Mouse (Mus musculus) neural tube, embryonic 12.5 days (tissue): ENCODE results near the gene Hs6st3. TPM values are rescaled to one million over a fixed set of nuclear protein-coding genes. Genes with fewer than 3 reads are reported as not detected.
"Not testable (repeated sequence)": the region's sequence is repeated elsewhere in the genome, so short reads cannot be mapped to it uniquely, and the experiment has no call there.

Experiments used
- ATAC-seq: fragments of 200-750 bp; cut with Nextera tagmentation; 2 replicates; pipeline ENCODE4 v1.8.0; 2017; ENCODE audit warnings: low read depth, mild to moderate bottlenecking, moderate TSS enrichment, moderate library complexity; ENCODE audit not compliant: low FRiP score
- H3K27ac ChIP-seq: fragments of 300-500 bp; sonication (generic); 2 replicates; pipeline ENCODE4 v1.5.1; 2016
- H3K27me3 ChIP-seq: fragments of 300-500 bp; sonication (generic); replicated peaks from 2 replicates; pipeline ENCODE4 v1.6.1; 2016; ENCODE audit warnings: mild to moderate bottlenecking
- H3K36me3 ChIP-seq: fragments of 300-500 bp; sonication (generic); 2 replicates; pipeline ENCODE4 v1.6.1; 2016; ENCODE audit warnings: mild to moderate bottlenecking
- H3K4me1 ChIP-seq: fragments of 300-500 bp; sonication (generic); 2 replicates; pipeline ENCODE4 v1.6.1; 2016
- H3K4me2 ChIP-seq: fragments of 300-500 bp; sonication (generic); replicated peaks from 2 replicates; pipeline ENCODE4 v1.6.1; 2016; ENCODE audit warnings: mild to moderate bottlenecking
- H3K4me3 ChIP-seq: fragments of 300-500 bp; sonication (generic); 2 replicates; pipeline ENCODE4 v1.5.1; 2016
- H3K9ac ChIP-seq: fragments of 300-500 bp; sonication (generic); 2 replicates; pipeline ENCODE4 v1.6.1; 2016; ENCODE audit warnings: mild to moderate bottlenecking
- H3K9me3 ChIP-seq: fragments of 300-500 bp; sonication (generic); 2 replicates; pipeline ENCODE4 v1.6.1; 2016; ENCODE audit warnings: mild to moderate bottlenecking
- WGBS: fragments of 180-500 bp; shearing (Covaris S2); methylation state at CpG from one replicate; pipeline ENCODE4 v1.1.7; 2016; 5-methylcytosine and 5-hydroxymethylcytosine counted together
- polyA plus RNA-seq: library from polyadenylated mRNA; unstranded; fragments of >200 nt; fragmentation: Nextera tagmentation; extraction: Ambion mirVana; gene quantifications from 2 replicates; pipeline ENCODE4 v1.2.1, GENCODE M21; 2016

Gene Hs6st3
- polyA plus RNA-seq, 1 experiment from 2014 or later = 0.72 TPM

DNA sequence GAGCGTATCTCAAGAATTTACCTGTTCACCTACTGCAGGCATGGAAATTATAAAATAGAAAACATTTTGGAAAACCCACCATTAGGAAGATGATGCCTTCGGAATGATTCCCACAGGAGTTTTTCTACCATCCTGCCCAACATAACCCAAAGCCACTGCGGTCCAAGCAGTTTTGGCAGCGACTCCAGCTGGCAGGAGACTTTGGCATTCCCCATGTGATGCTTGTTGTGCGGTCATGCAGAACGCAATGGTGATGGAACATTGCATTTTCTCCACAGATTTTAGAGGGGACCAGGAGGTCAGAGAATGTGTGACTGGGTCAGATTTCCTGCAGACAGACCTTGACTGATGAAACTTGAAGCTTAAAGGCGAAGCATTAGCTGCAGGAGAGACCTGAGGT, 118.9 kb downstream of the Hs6st3 start:
- H3K9ac ChIP-seq = no peak overlapping the region
- H3K36me3 ChIP-seq = no peaks in the 10 kb centered on the region
- no peak overlapping the region for H3K4me2 ChIP-seq
- ATAC-seq = no peak
- no peaks in the 10 kb centered on the region for H3K4me1 ChIP-seq
- H3K27ac ChIP-seq = no peak overlapping the region
- H3K4me3 ChIP-seq = no peak overlapping the region
- H3K9me3 ChIP-seq = no peaks in the 10 kb centered on the region
- WGBS = 83% methylated on average over 7 of the region's 7 CpGs
- no peaks in the 10 kb centered on the region for H3K27me3 ChIP-seq

- no peaks in the 10 kb centered on the region for H3K27me3 ChIP-seq
- no peak overlapping the region for H3K4me2 ChIP-seq
- no peak overlapping the region for H3K27ac ChIP-seq
- no peak overlapping the region for H3K9ac ChIP-seq
- H3K9me3 ChIP-seq = no peaks in the 10 kb centered on the region
- no peak for ATAC-seq
- H3K36me3 ChIP-seq = no peaks in the 10 kb centered on the region
- H3K4me1 ChIP-seq = no peaks in the 10 kb centered on the region
- WGBS = 66% methylated on average over 14 of the region's 14 CpGs
- H3K4me3 ChIP-seq = no peak overlapping the region
Observed at GRCm38 (mm10) chr14:119260176-119260962, 122.2 kb downstream of the Hs6st3 start.

- Histone ChIP-seq H3K27ac (no peak overlapping the region), H3K4me3 (no peak overlapping the region), H3K4me2 (no peak overlapping the region), H3K9ac (no peak overlapping the region), H3K9me3 (no peaks in the 10 kb centered on the region), H3K4me1 (no peaks in the 10 kb centered on the region), H3K27me3 (no peaks in the 10 kb centered on the region), H3K36me3 (no peaks in the 10 kb centered on the region)
- 82% methylated on average over 7 of the region's 7 CpGs for WGBS
- ATAC-seq = no peak
Observed at GRCm38 (mm10) chr14:119266334-119266733, 128.2 kb downstream of the Hs6st3 start.

DNA sequence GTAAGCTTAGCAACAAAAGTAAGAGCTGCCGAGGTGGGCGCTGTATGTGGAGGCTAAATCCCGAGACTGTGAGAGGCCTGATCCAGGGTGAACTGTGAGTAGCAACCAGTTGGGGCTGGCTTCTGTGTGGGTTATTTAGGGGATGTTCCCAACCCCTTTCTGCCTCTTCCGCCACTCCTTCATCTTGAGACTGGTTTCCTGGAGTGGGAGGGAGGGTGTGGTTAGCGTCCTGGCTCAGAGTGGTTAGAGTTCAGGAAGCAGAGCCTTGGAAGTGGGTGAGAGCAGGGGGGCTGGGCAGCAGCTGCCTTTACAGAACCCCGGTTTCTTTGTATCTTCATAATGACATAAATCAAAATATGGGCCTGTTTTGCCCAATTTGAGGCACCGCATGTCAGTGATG, 134.9 kb downstream of the Hs6st3 start:
- 80% methylated on average over 7 of the region's 7 CpGs for WGBS
- H3K4me3 ChIP-seq = no peak overlapping the region
- H3K4me1 ChIP-seq = no peaks in the 10 kb centered on the region
- no peak overlapping the region for H3K4me2 ChIP-seq
- H3K36me3 ChIP-seq = no peaks in the 10 kb centered on the region
- ATAC-seq = no peak
- H3K9me3 ChIP-seq = no peaks in the 10 kb centered on the region
- H3K9ac ChIP-seq = no peak overlapping the region
- H3K27ac ChIP-seq = no peak overlapping the region
- no peaks in the 10 kb centered on the region for H3K27me3 ChIP-seq

DNA sequence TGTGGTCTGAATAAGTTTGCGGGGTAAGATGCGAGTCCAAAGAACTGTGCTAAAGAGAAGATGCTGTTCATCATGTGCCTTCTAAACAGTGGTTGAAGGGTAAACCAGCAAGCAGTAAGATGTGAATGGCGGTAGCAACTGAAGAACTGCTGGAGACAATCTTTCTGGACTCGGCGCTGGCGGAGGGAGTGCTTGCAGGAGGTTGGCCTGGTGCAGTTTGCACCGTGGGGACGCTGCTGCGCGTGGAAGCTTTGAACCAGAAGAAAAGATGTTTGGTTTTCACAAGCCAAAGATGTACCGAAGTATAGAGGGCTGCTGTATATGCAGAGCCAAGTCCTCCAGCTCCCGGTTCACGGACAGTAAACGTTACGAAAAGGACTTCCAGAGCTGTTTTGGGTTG, 140.0 kb downstream of the Hs6st3 start:
- H3K4me1 ChIP-seq, ATAC-seq, H3K9ac ChIP-seq, H3K27ac ChIP-seq, H3K4me3 ChIP-seq, H3K9me3 ChIP-seq, H3K4me2 ChIP-seq, H3K36me3 ChIP-seq, H3K27me3 ChIP-seq: not testable (repeated sequence)
- 95% methylated on average over 15 of the region's 15 CpGs for WGBS

- no peak for ATAC-seq
Observed at GRCm38 (mm10) chr14:119283951-119284350, 145.8 kb downstream of the Hs6st3 start.

DNA sequence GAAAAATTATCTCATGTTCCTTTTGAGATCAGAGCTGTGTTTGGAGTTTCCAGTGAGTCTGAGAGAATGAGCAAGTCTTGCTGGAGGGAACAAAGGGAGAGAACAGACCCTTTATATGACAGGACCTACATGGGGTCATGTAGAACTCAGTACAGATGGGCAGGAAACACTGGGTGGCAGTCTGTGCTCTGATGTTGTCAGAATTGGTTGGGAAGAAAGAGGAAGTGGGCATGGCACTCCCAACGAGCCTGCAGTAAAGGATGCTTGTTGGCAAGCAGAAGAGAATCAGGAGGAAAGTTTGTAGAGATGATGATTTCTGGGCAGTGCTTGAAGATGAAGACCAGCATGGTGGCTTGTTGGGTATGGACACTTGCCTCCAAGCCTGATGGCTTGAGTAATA, 151.5 kb downstream of the Hs6st3 start:
- WGBS = 70% methylated on average over 1 of the region's 1 CpGs
- ATAC-seq = no peak

More at GRCm38 (mm10) chr14:119283951-119284350, 145.8 kb downstream of the Hs6st3 start:
- Histone ChIP-seq H3K4me1 (no peaks in the 10 kb centered on the region), H3K36me3 (no peaks in the 10 kb centered on the region), H3K27ac (no peak overlapping the region), H3K27me3 (no peaks in the 10 kb centered on the region), H3K4me3 (no peak overlapping the region), H3K9me3 (no peaks in the 10 kb centered on the region), H3K9ac (no peak overlapping the region), H3K4me2 (no peak overlapping the region)
- WGBS = 85% methylated on average over 3 of the region's 3 CpGs

GRCm38 (mm10) chr14:119294071-119294470, 155.9 kb downstream of the Hs6st3 start:
- no peak for ATAC-seq
- 86% methylated on average over 6 of the region's 6 CpGs for WGBS
- H3K4me1 ChIP-seq = no peaks in the 10 kb centered on the region
- no peaks in the 10 kb centered on the region for H3K9me3 ChIP-seq
- H3K36me3 ChIP-seq = no peaks in the 10 kb centered on the region
- H3K9ac ChIP-seq = no peak overlapping the region
- no peak overlapping the region for H3K4me2 ChIP-seq
- no peaks in the 10 kb centered on the region for H3K27me3 ChIP-seq
- no peak overlapping the region for H3K4me3 ChIP-seq
- H3K27ac ChIP-seq = no peak overlapping the region

More for the DNA sequence above, 151.5 kb downstream of the Hs6st3 start:
- H3K4me2 ChIP-seq = no peak overlapping the region
- H3K27ac ChIP-seq = no peak overlapping the region
- no peaks in the 10 kb centered on the region for H3K4me1 ChIP-seq
- H3K27me3 ChIP-seq = no peaks in the 10 kb centered on the region
- no peaks in the 10 kb centered on the region for H3K9me3 ChIP-seq
- no peak overlapping the region for H3K4me3 ChIP-seq
- H3K9ac ChIP-seq = no peak overlapping the region
- no peaks in the 10 kb centered on the region for H3K36me3 ChIP-seq

DNA sequence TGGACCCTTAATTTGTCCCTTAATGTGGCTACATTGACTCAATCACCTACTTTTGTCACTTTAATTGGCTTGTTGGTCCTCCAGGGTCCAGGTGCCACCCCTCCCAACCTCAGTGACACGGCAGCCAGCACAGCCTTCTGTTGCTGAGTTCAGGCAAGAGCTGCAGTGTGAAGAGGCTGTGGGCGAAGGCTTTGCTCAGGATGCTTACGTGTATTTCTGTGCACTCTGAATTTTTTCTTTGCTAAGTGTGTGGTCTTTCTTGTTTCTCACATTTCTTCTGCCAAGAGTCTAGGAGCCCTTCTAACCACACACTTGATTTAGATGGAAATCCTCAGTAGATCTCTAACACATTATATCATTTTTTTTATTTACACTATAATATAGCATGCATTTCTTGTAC, 168.3 kb downstream of the Hs6st3 start:
- no peak for ATAC-seq
- Histone ChIP-seq H3K9me3 (no peaks in the 10 kb centered on the region), H3K4me2 (no peak overlapping the region), H3K27ac (no peak overlapping the region), H3K36me3 (no peaks in the 10 kb centered on the region), H3K4me3 (no peak overlapping the region), H3K9ac (no peak overlapping the region), H3K4me1 (no peaks in the 10 kb centered on the region), H3K27me3 (no peaks in the 10 kb centered on the region)
- 82% methylated on average over 3 of the region's 3 CpGs for WGBS

DNA sequence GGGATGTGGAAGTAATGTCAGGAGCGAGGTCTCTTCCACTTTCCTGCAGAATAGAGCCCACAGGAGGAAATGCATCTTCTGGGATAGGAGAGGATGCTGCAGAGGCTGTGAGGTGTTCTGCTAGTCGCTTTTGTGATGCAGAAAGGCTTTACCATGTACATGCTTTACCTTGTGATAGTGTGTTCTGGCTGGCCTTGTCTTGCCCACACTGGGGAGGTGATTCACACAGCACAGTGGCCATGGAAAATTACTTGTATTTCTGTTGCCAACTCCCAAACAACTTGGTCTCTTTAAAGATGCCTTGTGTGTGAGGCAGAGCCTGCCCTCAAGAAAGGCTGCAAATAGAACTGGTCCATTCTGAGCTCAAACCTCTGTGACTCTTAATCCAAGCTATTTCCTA, 180.2 kb downstream of the Hs6st3 start:
- Histone ChIP-seq H3K27me3 (no peaks in the 10 kb centered on the region), H3K27ac (no peak overlapping the region), H3K9ac (no peak overlapping the region), H3K4me2 (no peak overlapping the region), H3K9me3 (no peaks in the 10 kb centered on the region), H3K36me3 (no peaks in the 10 kb centered on the region), H3K4me3 (no peak overlapping the region), H3K4me1 (no peaks in the 10 kb centered on the region)
- ATAC-seq = no peak
- 79% methylated on average over 2 of the region's 2 CpGs for WGBS

- Histone ChIP-seq H3K4me3 (no peak overlapping the region), H3K9ac (no peak overlapping the region), H3K4me2 (no peak overlapping the region), H3K27me3 (no peaks in the 10 kb centered on the region), H3K27ac (no peak overlapping the region), H3K4me1 (no peaks in the 10 kb centered on the region), H3K9me3 (no peaks in the 10 kb centered on the region), H3K36me3 (no peaks in the 10 kb centered on the region)
- ATAC-seq = no peak
- 87% methylated on average over 11 of the region's 11 CpGs for WGBS
Observed at GRCm38 (mm10) chr14:119347236-119347635, 209.1 kb downstream of the Hs6st3 start.

- Histone ChIP-seq H3K27ac (no peak overlapping the region), H3K4me3 (no peak overlapping the region), H3K27me3 (no peaks in the 10 kb centered on the region), H3K36me3 (no peaks in the 10 kb centered on the region), H3K4me1 (no peaks in the 10 kb centered on the region), H3K9ac (no peak overlapping the region), H3K4me2 (no peak overlapping the region), H3K9me3 (no peaks in the 10 kb centered on the region)
- WGBS = 95% methylated on average over 4 of the region's 4 CpGs
- ATAC-seq = no peak
Observed at GRCm38 (mm10) chr14:119361414-119361813, 223.3 kb downstream of the Hs6st3 start.

DNA sequence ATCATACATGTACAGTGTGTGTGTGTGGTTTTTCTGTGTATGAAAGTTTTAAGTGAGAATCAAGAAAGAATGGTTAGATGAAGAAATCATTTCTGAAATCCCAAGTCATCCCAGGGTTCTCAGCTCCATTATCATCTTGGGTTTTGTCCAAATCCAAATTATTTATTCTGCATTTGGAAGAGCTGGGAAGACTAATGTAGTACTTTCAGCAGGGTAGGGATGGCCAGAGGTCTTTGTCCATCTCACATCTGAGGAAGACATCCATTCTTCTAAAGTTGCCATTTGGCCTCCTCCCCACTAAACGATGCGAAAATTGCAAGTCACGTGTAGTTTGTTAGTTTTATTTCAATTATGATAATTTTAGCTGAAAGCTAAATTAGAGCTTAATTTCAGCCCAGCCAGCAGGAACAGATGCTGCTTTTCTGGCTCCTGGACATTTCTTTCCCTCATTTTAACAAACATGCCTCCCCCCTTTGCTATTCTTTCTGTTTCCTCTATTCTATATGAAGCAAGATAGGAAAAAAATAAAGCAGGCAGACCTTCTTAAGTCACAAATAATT, 229.8 kb downstream of the Hs6st3 start:
- H3K9ac ChIP-seq = no peak overlapping the region
- H3K4me1 ChIP-seq = no peaks in the 10 kb centered on the region
- no peaks in the 10 kb centered on the region for H3K36me3 ChIP-seq
- 88% methylated on average over 3 of the region's 3 CpGs for WGBS
- no peak overlapping the region for H3K4me2 ChIP-seq
- no peak for ATAC-seq
- no peaks in the 10 kb centered on the region for H3K27me3 ChIP-seq
- H3K27ac ChIP-seq = no peak overlapping the region
- H3K9me3 ChIP-seq = no peaks in the 10 kb centered on the region
- no peak overlapping the region for H3K4me3 ChIP-seq
